Comparison of ENCODE assay signal across 34 mouse cellular contexts in the genomic region with DNA sequence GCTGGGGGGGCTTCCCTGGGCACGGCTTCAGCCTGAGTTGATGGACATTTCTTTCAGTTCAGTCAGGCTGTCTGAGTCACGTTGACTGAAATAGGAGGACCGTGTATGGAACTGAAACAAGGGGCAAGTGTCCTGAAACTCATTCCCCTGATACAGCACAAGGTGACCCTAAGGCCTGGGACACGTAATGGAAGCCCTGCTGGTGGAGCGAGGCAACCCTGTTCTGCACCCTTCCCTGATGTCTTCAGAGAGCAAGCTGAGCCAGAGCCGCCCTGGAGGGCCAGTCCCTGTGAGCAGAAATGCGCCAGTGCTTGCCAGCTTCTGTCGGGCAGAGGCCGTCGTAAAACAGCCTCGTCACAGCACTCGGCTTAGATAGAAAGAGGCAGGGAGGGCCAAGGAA. TPM values are rescaled to one million over a fixed set of nuclear protein-coding genes. Genes with fewer than 3 reads are reported as not detected.
A peak's percentile ranks its signal among the peaks of the same experiment; 100 is the strongest.
DNase-seq lines count a peak whose midpoint lies in the region; ATAC-seq lines count a peak whose summit lies in the region.
"Had no signal": no experiment of that assay in that cellular context is flagged by ENCODE, and none has a peak within 500 bp of the region (broad histone marks: within the 10 kb centered on the region; RNA-seq: fewer than 3 reads in every experiment).

No protein-coding gene starts in this region.

- H3K36me3 ChIP-seq in heart, embryonic 16.5 days (ENCODE audit: control insufficient read depth, insufficient read depth), result peaks cover 56% of the 10 kb centered on the region
- H3K36me3 ChIP-seq in heart, embryonic 11.5 days (ENCODE audit: control insufficient read depth, insufficient read depth, low read length), result no peaks in the 10 kb centered on the region
- H3K36me3 ChIP-seq in kidney, embryonic 14.5 days (ENCODE audit: control insufficient read depth, insufficient read depth, low read length), result no peaks in the 10 kb centered on the region
- H3K36me3 ChIP-seq: embryonic facial prominence, embryonic 13.5 days; forebrain, embryonic 10.5 days; forebrain, embryonic 15.5 days; hindbrain, embryonic 13.5 days; liver, embryonic 15.5 days; lung, embryonic 15.5 days; midbrain, embryonic 10.5 days; midbrain, embryonic 15.5 days; neural tube, embryonic 15.5 days; stomach, embryonic 15.5 days had no signal

- H3K9ac ChIP-seq in heart, embryonic 16.5 days (ENCODE audit: low read length), result no peak overlapping the region
- no peak overlapping the region for H3K9ac ChIP-seq in heart, embryonic 11.5 days (ENCODE audit: low read depth, low read length)
- no peak overlapping the region for H3K9ac ChIP-seq in kidney, embryonic 14.5 days (ENCODE audit: low read depth, low read length)
- H3K9ac ChIP-seq: embryonic facial prominence, embryonic 13.5 days; forebrain, embryonic 15.5 days; heart, embryonic 15.5 days; hindbrain, embryonic 13.5 days; liver, embryonic 15.5 days; lung, embryonic 15.5 days; midbrain, embryonic 15.5 days; neural tube, embryonic 15.5 days; stomach, embryonic 15.5 days had no signal

- no peaks in the 10 kb centered on the region for H3K4me1 ChIP-seq in heart, embryonic 16.5 days (ENCODE audit: control insufficient read depth, insufficient read depth, low read length)
- H3K4me1 ChIP-seq in heart, embryonic 11.5 days (ENCODE audit: control insufficient read depth, insufficient read depth, low read length), result no peaks in the 10 kb centered on the region
- no peaks in the 10 kb centered on the region for H3K4me1 ChIP-seq in kidney, embryonic 14.5 days (ENCODE audit: control insufficient read depth, insufficient read depth, low read length)
- H3K4me1 ChIP-seq: forebrain, embryonic 10.5 days; forebrain, embryonic 15.5 days; hindbrain, embryonic 13.5 days; liver, embryonic 15.5 days; lung, embryonic 15.5 days; midbrain, embryonic 10.5 days; midbrain, embryonic 15.5 days; stomach, embryonic 15.5 days had no signal

- DNase-seq in gastrocnemius, postnatal 14 days, result peak; percentile 33
- no peak for DNase-seq in gastrocnemius, adult 8-10 months (ENCODE audit: low spot score in 2 of 2)
- peak; percentile 29 for DNase-seq in kidney, adult 18-20 months
- DNase-seq in kidney, postnatal 25 days, result peak; percentile 17 to 64
- DNase-seq: cerebellum, adult 18-20 months; cerebellum, postnatal 10 days; liver; retina, postnatal 1 day; right cerebral cortex, postnatal 14 days had no signal

- peak overlapping the region; percentile 22 for H3K27ac ChIP-seq in heart, embryonic 16.5 days (ENCODE audit: low read length)
- H3K27ac ChIP-seq in heart, embryonic 11.5 days (ENCODE audit: low read depth, low read length), result no peak overlapping the region
- no peak overlapping the region for H3K27ac ChIP-seq in kidney, embryonic 14.5 days (ENCODE audit: low read depth, low read length)
- H3K27ac ChIP-seq: embryonic facial prominence, embryonic 13.5 days; forebrain, embryonic 10.5 days; forebrain, embryonic 15.5 days; heart, embryonic 15.5 days; hindbrain, embryonic 13.5 days; liver, embryonic 15.5 days; lung, embryonic 15.5 days; midbrain, embryonic 10.5 days; midbrain, embryonic 15.5 days; neural tube, embryonic 15.5 days; stomach, embryonic 15.5 days had no signal

- no peak overlapping the region for H3K4me3 ChIP-seq in heart, embryonic 16.5 days (ENCODE audit: low read length)
- H3K4me3 ChIP-seq in heart, embryonic 11.5 days (ENCODE audit: low read depth, low read length), result no peak overlapping the region
- no peak overlapping the region for H3K4me3 ChIP-seq in kidney, embryonic 14.5 days (ENCODE audit: low read length)
- H3K4me3 ChIP-seq: embryonic facial prominence, embryonic 13.5 days; forebrain, embryonic 10.5 days; forebrain, embryonic 15.5 days; heart, embryonic 15.5 days; hindbrain, embryonic 13.5 days; liver, embryonic 15.5 days; lung, embryonic 15.5 days; midbrain, embryonic 10.5 days; midbrain, embryonic 15.5 days; neural tube, embryonic 15.5 days; stomach, embryonic 15.5 days had no signal

- H3K4me2 ChIP-seq in heart, embryonic 16.5 days (ENCODE audit: low read depth, low read length), result no peak overlapping the region
- H3K4me2 ChIP-seq in heart, embryonic 11.5 days, result no peak overlapping the region
- H3K4me2 ChIP-seq in kidney, embryonic 14.5 days (replicated peaks; ENCODE audit: low read depth, low read length), result no peak overlapping the region
- H3K4me2 ChIP-seq: embryonic facial prominence, embryonic 13.5 days; forebrain, embryonic 15.5 days; heart, embryonic 15.5 days; hindbrain, embryonic 13.5 days; liver, embryonic 15.5 days; lung, embryonic 15.5 days; midbrain, embryonic 15.5 days; neural tube, embryonic 15.5 days; stomach, embryonic 15.5 days had no signal

- intact Hi-C loops in gastrocnemius, postnatal 14 days (cut with DNase I; ENCODE audit: low total_unique reads), result no loop called here

- no peaks in the 10 kb centered on the region for H3K27me3 ChIP-seq in heart, embryonic 16.5 days (ENCODE audit: control insufficient read depth, insufficient read depth, low read length)
- no peaks in the 10 kb centered on the region for H3K27me3 ChIP-seq in heart, embryonic 11.5 days (ENCODE audit: control insufficient read depth, insufficient read depth, low read length)
- no peaks in the 10 kb centered on the region for H3K27me3 ChIP-seq in kidney, embryonic 14.5 days (ENCODE audit: control insufficient read depth, insufficient read depth, low read length)
- H3K27me3 ChIP-seq: embryonic facial prominence, embryonic 13.5 days; forebrain, embryonic 15.5 days; heart, embryonic 15.5 days; liver, embryonic 15.5 days; lung, embryonic 15.5 days; midbrain, embryonic 15.5 days; stomach, embryonic 15.5 days had no signal

- WGBS in heart, embryonic 16.5 days, result 67% methylated on average over 12 of the region's 12 CpGs
- 63% methylated on average over 12 of the region's 12 CpGs for WGBS in heart, embryonic 11.5 days (ENCODE audit: insufficient replicate concordance)
- WGBS in kidney, embryonic 14.5 days, result 47% methylated on average over 12 of the region's 12 CpGs

- ATAC-seq in heart, embryonic 16.5 days (replicated peaks; ENCODE audit: extremely low read depth, insufficient read depth, low FRiP score), result peak; percentile 37; the same call in 1 of the 2 replicates
- no peak for ATAC-seq in heart, embryonic 11.5 days (replicated peaks; ENCODE audit: insufficient number of reproducible peaks, low FRiP score, low TSS enrichment)
- no peak for ATAC-seq in kidney, embryonic 14.5 days (ENCODE audit: low FRiP score, low TSS enrichment)
- ATAC-seq in inflammation-experienced regulatory T-cells, adult 6 months, result no peak
- ATAC-seq: CD4-positive, CD25-positive, alpha-beta regulatory T cell, adult 4 months; forebrain, embryonic 15.5 days; intestine, postnatal 0 days; midbrain, embryonic 15.5 days had no signal

- no peaks in the 10 kb centered on the region for H3K9me3 ChIP-seq in heart, embryonic 16.5 days (replicated peaks; ENCODE audit: control insufficient read depth, low read length)
- H3K9me3 ChIP-seq in heart, embryonic 11.5 days (replicated peaks; ENCODE audit: control insufficient read depth, low read length), result no peaks in the 10 kb centered on the region
- no peaks in the 10 kb centered on the region for H3K9me3 ChIP-seq in kidney, embryonic 14.5 days (ENCODE audit: control insufficient read depth, low read length)
- H3K9me3 ChIP-seq: embryonic facial prominence, embryonic 13.5 days; forebrain, embryonic 10.5 days; forebrain, embryonic 15.5 days; heart, embryonic 15.5 days; hindbrain, embryonic 13.5 days; liver, embryonic 15.5 days; lung, embryonic 15.5 days; midbrain, embryonic 10.5 days; midbrain, embryonic 15.5 days; neural tube, embryonic 15.5 days; stomach, embryonic 15.5 days had no signal

RNA-seq across cellular contexts. Expression of a gene that starts 49.9 kb away (rescaled TPM):
- total RNA-seq in gastrocnemius, postnatal 14 days (2021), result not detected
- total RNA-seq in gastrocnemius, adult 8-10 months (2022), result under 1 TPM in 1 of 4 experiments, not detected in 3; 0.16 TPM
- polyA plus RNA-seq in heart, embryonic 16.5 days (2015; fragmentation: Nextera tagmentation; extraction: Ambion mirVana), result 2.2 and 2.4 TPM in 2 replicates
- 0.84 and 1.9 TPM in 2 replicates for polyA plus RNA-seq in heart, embryonic 11.5 days (2014; fragmentation: Nextera tagmentation; extraction: Ambion mirVana)
- polyA plus RNA-seq in kidney, embryonic 14.5 days (2014; fragmentation: Nextera tagmentation; extraction: Ambion mirVana), result 12.7 and 20.4 TPM in 2 replicates
- polyA plus RNA-seq in inflammation-experienced regulatory T-cells, adult 6 months (2017; shearing (Covaris generic)), result under 1 TPM in 1 of 3 experiments, not detected in 2; 0.26 TPM
- total RNA-seq: common myeloid progenitor, adult 5-6 weeks; layer of hippocampus, adult 18-20 months; layer of hippocampus, postnatal 10 days; left cerebral cortex, adult 18-20 months; left cerebral cortex, postnatal 14 days; megakaryocyte progenitor cell, adult 5-6 weeks had no signal
- polyA plus RNA-seq: brain, embryonic 14.5 days; embryonic facial prominence, embryonic 13.5 days; forebrain, embryonic 10.5 days; forebrain, embryonic 15.5 days; frontal cortex, adult 2 months; hindbrain, embryonic 13.5 days had no signal

RNA-seq across cellular contexts. Expression of a gene that starts 53.0 kb away (rescaled TPM):
- 100 to 1,000 TPM; 506 to 571 TPM for total RNA-seq in gastrocnemius, postnatal 14 days (2021)
- 100 to 1,000 TPM; 779 to 919 (median 871) TPM for total RNA-seq in gastrocnemius, adult 8-10 months (2022)
- polyA plus RNA-seq in heart, embryonic 16.5 days (2015; fragmentation: Nextera tagmentation; extraction: Ambion mirVana), result 49.4 and 52.0 TPM in 2 replicates
- polyA plus RNA-seq in heart, embryonic 11.5 days (2014; fragmentation: Nextera tagmentation; extraction: Ambion mirVana), result 9.2 and 12.6 TPM in 2 replicates
- 0.19 TPM in 1 of 2 replicates, not detected in the other for polyA plus RNA-seq in kidney, embryonic 14.5 days (2014; fragmentation: Nextera tagmentation; extraction: Ambion mirVana)
- polyA plus RNA-seq in inflammation-experienced regulatory T-cells, adult 6 months (2017; shearing (Covaris generic)), result not detected

Comparison
In these comparisons a context has a peak if more than half of its experiments do, and no peak if none do; other contexts are left out.
1. DNase-seq: peak in gastrocnemius, postnatal 14 days (single experiment), kidney, adult 18-20 months (single experiment) and kidney, postnatal 25 days (2 of 2); none in gastrocnemius, adult 8-10 months (0 of 2).